Mouse (Mus musculus): ENCODE data around the gene Arhgef28.

DNA sequence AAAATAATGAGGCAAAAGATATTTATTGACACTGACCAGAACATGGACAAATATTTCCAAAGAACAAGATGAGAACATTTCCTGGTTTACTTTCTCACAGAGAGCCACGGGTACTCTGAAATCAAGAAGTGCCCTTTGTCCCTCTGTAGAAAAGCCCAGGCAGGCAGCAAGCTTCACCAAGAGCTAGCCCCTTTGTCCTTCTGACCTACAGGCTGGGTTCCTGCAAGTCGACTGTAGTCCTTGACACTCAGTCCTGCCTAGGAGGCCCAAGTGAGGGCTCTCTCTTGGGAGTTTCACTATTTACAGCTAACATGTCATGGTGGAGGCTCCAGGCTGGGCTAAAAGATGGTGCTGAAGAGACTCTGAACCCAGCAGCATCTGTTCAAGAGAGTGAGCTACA is 307.6 kb downstream of the Arhgef28 start:
- no peak for TF ChIP-seq POLR2A (IDR thresholded peaks at IDR 0.05; ENCODE audit: low read depth, low read length)
- TF ChIP-seq CTCF (IDR thresholded peaks at IDR 0.05; ENCODE audit: extremely low read depth, insufficient read depth, insufficient read length, insufficient replicate concordance): no peak
